Mouse (Mus musculus) urinary bladder, adult 18-20 months (tissue): ENCODE data around the gene Senp6.
"Not testable (repeated sequence)": the region's sequence is repeated elsewhere in the genome, so short reads cannot be mapped to it uniquely, and the experiment has no call there.

ENCODE experiments used
- DNase-seq, 2 experiments: peaks; one replicate each; pipeline ENCODE4 v3.0.0; 2022; ENCODE audit warnings: low spot score in 2 of 2, mixed read lengths in 2 of 2

The Senp6 gene

DNA sequence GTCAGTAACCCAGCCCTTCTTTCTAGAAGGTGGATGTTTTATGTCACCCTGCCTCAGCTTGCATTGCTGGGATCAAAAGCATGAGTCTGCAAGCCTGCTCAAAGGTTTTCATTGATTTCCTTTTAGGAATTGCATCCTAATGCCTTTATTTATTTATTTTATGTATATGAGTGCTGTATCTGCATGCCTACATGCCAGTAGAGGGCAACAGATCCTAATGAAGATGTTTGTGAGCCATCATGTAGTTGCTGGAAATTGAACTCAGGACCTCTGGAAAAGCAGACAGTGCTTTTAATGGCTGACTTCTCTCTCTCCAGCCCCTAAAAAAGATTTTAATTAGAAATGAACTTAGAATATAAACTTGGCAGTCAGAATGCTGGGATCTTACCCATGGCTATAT lies 8.2 kb downstream of the Senp6 start:
- no peak for DNase-seq

DNA sequence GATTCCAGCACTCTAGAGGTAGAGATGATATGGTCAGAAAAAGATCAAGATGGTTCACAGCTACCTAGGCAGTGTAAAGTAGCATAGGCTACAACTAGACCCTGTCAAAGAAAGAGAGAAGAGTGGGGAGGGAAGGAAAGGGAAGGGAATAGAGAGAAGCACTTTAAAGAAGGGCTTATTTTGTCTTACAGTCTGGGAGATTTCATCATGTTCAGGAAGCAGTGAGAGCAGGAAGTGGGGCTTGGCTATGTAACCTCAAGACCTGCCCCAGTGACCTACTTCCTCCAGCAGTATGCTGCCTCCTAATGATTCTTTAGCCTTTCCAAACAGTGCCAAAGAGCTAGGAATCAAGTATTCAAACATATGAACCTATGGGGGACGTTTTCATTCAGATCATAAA lies 14.2 kb downstream of the Senp6 start:
- no peak for DNase-seq

DNA sequence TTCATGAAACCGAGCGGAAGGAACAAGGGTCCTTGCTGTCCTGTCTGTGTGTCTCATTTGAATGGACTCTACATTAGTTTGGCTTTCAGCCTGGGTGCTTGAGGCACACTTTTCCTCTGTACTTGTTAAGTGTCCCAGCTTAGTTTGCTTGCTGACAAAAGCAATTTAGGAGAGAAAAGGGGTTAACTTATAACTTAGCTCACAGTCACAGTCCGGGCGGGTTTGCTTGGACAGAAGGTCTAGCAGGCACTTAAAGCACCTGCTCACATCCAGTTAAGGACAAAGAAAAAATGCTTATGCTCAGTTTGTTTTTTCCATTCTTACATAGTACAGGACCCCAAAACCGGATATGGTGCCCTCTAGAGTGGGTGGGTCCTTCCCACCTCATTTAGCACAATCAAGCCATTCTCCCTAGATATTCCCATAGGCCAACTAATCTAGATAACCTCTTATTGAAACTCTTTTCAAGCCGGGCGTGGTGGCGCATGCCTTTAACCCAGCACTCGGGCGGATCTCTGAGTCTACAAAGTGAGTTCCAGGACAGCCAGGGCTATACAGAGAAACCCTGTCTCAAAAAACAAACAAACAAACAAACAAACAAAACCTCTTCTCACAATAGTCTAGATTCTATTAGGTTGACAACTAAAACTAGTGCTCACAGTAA lies 17.9 kb downstream of the Senp6 start:
- DNase-seq, result no peak

DNA sequence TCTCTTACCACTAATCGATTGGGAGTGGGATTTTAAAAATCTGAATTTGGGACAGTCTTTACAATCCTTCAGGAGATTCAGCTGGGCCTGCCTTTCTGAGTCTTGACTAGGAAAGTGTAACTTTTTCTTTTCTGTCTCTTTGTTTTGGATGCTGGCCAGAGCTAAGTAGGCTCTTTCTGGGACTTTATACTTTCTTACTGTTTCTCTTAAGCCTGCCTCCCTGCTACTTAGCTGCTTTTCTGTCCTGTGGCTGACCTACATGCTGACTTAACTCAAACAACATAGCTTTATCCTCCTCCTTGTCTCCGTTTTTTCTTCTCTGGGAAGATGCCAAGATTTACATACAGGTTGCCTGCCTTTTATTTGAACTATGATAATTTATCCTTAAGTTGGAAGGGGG lies 19.0 kb downstream of the Senp6 start:
- no peak for DNase-seq

DNA sequence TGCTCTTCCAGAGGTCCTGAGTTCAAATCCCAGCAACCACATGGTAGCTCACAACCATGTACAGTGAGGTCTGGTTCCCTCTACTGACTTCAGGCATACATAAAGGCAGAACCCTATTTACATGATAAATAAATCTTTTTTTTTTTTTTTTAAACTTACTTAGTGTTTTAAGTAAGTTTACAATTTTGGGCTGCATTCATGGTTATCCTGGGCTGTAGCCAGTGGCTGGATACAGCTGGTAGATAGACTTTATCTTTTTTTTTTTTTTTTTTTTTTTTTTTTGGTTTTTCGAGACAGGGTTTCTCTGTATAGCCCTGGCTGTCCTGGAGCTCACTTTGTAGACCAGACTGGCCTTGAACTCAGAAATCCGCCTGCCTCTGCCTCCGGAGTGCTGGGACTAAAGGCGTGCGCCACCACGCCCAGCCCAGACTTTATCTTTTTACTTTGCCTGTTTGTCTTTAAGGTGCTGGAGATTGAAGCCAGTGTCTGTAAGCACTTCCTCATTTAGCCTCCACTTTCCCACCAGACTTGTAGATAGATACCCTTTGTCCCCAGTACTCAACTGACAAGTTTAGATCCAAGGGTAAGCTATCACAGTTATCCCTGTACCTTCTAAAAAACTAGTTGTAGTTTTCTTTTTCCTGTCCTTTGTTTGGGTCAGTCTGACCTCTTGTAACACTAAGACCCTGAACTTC lies 19.7 kb downstream of the Senp6 start:
- DNase-seq, result not testable (repeated sequence)

DNA sequence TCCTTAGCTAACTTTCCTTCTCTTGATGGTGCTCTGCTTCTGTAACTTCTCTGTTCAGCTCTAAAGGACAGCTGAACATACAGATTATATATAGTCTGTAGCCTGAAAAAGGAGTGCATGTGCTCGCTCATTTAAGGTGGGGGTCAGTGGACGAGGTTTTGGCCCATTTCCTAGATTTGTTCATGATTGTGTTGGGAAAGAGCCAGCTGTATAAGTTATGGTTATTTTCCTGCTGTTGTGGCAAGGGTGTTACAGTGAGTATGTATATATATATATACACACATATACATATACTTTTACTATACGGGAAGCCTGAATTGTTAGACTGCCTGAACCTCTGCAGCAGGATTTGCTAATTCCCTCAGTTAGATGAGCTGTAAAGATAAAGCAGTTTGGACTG lies 22.7 kb downstream of the Senp6 start:
- DNase-seq, result no peak

DNA sequence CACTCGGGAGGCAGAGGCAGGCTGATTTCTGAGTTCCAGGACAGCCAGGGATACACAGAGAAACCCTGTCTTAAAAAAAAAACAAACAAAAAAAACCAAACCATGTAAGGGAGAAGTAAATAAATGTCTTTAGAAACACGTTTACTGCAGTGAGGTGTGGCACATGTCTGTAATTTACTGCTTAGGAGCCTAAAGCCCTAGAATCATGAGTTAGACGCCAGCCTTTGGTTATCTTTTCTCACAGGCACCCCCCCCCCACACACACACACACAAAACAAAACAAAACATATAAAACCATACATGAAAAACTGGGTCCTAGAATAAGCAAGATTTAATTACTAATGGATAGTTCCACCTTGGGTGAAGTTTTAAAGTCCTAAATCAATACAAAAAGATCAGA lies 29.6 kb downstream of the Senp6 start:
- DNase-seq, result no peak

DNA sequence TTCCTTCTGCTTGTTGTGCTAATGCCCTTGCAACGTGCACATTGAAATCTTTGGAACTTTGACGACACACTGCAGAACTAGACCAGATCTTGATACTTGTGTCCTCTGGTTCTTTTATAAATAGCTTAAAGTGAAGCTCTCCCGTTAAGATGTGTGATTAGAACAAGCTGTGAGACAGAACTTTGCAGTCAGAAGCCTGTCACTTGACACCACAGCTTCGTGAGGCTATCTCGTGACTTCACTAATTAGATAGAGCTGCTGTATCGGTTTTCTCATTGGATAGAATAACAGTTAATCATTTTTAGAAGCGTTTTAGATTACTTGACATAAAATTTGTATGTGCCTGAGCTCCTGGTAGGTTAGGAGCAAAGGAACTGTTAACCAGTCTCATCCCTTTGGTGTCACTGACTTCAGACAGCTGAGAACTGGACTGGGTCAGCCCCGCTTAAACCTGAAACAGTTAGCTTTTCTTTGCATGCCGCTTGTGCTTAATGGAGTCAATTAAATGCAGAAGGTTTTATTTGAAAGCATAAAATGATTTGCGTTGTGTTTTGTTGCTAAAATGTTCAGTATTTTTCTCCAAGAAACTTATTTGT lies 79.4 kb downstream of the Senp6 start:
- no peak for DNase-seq

DNA sequence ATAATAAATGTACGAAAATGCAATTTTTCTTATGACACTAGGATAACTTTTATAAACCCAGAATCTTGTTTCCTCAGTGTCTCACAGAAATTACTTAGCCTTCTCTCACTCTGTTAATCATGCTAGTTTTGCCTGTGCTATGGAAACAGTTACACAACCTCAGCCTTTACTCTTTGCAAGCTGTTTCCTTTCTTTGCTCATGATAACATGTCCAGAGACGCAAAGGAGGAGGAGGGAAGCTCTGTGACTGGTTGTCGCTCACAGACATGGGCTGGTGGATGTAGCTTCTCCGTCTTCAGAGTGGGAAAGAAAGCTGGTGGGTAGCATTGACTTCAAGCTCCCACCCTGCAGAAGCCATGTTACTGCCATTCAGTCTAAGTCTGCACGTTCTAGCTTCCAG lies 82.9 kb downstream of the Senp6 start:
- DNase-seq, result no peak

DNA sequence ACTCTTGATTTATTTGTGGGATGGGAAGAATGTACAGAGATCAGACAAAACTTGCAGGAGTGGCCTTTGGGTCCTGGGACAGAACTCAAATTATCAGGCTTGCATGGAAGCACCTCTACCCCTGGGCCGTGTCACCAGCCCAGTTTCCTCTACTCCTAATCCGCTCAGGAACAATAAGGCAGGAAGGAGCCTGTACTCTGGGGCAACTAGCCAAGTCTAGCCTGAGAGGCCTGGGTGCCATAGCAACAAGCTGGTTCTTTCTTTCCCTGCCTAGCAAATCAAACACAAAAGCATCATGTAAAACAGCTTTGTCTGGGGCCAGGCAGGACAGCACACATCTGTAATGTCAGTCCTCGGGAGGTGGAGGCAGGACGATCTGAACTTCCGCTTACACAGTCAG lies 88.6 kb downstream of the Senp6 start:
- DNase-seq, result no peak

DNA sequence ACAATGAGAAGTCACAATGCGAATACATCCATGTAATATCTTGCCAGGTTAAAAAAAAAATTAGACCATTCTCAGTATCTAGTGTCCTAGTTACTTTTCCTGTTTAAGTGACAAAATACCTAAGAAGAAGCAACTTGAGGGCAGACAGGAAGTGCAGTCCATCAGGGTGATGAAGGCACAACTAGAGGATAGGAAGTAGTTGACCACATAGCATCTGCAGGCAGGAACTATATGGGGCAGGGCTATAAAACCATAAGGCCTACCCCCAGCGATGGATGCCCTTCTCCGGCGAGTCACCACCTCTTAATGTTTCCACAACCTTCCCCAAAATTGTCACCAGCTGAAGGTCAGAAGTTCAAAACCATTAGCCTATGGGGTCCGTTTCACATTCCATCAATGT lies 90.1 kb downstream of the Senp6 start:
- DNase-seq, result no peak

DNA sequence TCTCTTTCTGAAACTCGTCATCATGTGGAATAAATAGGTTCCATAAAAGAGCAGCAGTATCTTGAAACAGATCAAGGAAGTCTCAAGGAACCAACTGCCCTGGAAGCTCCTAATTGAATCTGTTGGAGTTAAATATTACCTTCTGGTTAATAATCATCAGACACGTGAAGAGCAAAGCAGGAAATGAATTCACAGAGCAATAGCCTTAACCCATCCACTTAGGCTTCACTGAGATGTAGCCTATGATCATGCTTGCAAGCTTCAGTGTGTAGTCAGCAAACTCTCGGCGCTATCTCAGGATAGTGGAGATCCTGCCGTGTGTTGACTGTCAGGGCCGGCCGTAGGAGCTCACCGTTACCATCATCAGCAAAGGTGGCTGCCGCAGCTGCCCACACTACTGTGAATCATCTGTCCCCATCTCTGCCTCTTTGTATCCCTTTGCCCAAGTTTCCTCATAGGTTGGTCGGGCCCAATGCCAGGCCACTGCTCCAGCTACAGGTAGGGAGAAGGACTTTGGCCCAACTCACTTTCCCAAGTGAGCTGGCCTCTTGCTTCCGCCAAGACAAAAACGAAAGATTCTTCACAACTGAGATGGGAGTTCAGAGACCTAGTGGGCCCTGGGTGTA lies 91.2 kb downstream of the Senp6 start:
- no peak for DNase-seq

DNA sequence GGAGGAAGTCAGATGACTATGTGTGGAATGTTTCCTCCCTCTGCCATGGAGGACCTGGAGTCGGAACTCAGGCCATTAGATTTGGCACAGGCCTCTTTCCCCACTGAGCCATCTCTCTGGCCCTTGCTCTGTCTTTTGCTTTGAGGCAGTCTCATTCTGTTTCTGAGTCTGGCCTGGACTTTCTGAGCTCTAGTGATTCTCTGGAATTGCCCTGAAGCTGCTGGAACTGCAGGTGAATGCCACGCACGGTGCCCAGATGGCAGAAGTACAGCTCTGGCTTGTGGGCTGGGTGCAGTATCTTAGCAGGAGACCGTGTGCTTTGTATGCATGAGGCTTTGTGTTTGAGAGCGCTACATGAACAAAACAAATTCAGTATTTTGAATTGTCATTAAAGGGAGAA lies 92.2 kb downstream of the Senp6 start:
- DNase-seq, result no peak

DNA sequence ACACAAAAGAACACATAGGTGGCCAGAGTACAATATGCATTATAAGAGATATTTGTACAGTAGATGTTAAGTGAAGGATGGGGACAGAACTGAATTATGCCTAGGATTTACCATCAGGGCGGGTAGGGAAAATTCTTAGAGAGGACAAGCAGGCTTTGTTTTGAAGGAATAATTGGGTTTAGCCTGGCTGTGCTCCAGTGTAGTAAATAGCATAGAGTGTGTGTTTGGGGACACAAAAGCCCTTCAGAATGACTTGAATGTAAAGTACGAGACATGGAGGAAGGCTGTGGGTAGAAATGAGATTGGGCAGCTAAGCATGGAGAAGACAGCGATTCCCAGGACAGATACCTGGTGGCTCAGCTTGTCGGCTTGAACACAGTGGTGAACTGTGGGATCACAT lies 94.7 kb downstream of the Senp6 start:
- no peak for DNase-seq

DNA sequence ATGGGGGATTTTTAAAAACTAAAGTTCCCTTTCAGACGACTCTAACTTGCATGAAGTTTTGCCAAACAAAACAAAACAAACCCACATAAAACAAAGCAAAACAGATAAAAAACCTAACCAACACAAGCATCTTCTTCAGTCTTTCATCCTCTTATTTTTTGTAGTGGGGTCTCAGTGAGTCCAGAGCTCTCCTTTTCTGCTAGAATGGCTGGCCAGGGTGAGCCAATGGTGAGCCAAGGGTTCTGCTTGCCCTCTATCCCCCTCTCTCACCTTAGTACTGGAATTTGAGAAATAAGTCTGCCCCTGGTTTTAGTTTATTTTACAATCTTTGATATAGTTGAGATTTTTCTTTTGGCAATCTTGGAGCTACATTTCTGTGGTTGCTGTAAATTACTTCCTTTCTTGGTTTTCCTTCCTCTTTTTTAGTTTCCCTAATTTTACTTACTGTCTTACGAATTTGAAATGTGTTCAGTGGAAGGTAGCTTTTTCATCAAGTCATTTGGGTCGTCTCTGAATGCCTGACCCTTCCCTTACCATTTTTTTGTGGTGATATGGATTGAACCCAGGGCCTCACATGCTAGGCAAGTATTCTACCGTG lies 96.5 kb downstream of the Senp6 start:
- no peak for DNase-seq

DNA sequence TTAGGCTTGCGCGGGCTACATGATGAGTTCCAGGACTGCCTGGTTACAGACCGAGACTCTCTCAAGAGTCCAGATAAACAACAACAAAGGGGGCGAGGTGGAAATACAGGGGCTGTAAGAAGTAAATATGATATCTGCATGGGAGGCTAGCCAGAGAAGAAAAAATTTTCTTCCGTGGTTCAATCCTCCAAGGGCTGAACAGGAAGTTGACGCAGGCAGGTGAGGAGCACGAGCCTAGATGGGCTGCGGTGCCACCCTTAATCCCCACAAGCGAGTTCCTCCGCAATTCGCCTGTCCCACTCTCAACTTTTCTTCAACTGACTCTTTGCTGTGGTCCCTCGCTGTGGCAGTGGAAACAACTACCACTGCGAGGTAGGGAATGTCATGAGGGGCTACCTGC lies 97.5 kb downstream of the Senp6 start:
- DNase-seq, result no peak

DNA sequence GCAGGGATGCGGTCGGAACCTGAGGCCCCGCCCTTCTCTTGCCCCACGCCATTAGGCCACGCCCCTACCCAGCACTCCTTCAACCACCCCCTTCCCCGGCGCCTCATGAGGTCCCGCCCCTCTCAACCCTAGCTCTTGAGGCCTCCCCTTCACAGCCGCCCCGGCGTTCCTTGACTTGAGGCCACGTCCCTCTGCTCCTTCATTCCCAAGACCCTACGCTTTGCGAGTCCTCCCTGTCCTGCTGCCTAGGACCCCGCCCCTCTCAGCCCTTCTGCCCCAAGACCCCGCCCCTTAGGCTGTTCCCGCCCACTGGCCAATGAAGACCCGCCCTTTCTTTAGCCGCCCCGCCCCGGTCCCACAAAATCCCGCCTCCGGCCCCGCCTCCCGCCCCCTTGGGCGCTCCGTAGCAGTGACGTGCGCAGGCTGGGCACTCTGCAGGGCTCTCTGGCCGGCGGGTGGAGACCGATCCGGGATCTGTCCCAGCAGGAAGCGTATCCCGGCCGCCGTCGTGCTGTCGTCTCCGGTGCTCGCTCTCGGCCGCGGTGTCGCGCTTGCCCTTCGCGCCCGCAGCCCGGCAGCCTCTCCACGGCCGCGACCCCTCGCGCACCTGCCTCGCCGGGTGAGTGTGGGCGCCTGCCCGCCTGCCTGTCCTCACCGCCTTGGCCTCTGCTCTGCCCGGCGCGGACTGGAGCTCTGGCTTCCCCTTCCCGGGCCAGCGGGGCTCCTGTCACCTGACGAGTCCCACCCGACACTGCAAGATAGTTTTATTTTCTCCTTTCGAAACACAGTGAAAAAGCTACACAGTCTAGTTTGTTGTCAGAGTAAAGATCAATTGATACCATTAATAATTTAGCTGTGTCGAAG lies 98.1 kb downstream of the Senp6 start, which contains the start of gene Myo6:
Myo6 (plus strand) TSS at position 421 of the 864 bp plus-strand sequence.
- DNase-seq, result peak; percentile 91 to 94

DNA sequence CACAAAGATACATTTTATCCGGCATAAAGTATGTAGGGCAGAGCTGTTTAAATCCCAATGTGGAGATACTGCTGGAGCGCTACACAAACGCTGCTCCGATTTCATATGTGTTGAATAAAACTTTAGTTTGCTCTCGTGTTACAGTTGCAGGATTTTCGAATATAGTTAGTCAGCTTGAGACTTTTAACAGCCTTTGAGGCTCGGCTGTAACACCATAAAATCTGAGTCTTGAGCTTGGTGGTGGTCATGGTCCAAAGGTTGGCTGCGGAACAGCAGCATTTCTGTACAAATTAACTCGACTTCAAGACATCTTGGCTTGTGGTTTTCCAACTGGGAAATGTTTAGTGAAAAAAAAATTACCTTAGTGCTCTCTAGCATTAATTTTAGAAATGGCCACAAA lies 99.0 kb downstream of the Senp6 start:
- no peak for DNase-seq

DNA sequence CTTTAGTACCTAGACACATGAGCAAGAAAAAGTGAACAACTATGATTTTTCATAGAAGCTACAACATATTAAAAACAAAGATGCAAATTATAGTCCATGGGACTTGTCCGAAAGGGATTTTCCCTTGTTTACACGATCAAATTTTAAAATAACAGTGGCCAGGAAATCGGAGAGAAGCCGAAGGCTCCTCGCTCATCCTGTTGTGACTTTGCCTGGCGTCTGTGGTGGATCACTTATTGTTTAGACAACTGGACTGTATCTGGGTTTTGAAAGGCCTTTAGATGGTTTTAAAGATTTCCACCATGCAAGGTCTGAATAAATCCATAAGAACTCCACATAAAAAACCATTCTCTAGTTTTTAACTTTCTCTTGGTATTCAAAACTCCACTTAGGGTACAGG lies 99.7 kb downstream of the Senp6 start:
- DNase-seq, result no peak

DNA sequence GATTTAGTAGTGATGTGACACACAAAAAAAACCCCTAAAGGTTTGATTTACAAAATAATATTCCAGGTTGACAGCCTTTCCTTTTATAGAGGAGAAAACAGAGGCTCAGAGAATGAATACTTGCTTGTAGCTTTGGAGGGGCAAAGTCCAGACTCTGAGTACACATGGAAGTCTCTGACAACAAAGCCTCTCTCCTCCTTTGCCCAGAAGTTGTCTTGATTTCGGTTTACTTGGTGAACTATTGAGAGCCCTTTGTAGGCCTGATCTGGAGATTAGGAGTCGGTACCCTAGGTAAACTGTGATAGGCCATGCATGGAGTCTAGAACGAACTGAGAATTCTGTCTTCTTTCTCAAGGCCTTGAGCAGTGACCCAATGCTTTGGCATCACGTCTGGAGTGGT lies 100.4 kb downstream of the Senp6 start:
- DNase-seq, result no peak

DNA sequence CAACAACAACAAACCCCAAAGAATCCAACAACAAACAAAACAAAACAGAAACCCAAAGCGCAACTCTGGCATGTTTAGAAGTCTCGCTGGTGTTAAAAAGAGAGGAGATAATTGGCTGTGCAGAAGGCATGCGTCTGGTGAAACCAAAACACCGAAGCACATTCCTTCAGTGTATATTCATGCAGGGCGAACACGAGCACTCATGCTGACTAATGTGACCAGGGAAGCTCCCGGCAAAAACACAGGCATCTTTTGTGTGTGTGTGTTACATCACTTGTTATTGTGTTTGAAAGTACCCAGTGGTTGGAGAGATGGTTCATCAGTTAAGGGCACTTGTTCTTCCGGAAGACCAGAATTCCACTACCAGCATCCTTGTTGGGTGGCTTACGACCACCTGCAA lies 102.8 kb downstream of the Senp6 start:
- no peak for DNase-seq

DNA sequence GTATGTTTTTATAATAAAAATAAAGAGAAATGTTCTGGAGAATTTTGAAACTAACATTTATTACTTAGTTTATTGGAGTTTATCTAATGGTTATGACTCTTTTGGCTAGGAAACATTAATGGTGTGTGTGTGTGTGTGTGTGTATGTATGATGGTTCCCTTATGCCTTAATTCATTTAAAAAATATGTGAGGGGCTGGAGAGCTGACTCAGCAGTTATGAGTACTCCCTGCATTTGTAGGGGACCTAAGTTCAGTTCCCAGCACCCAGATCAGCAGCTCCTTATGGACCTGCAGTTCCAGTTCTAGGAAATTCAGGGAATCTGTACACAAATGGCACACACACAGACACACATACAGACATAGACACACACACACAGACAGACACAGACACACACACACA lies 104.5 kb downstream of the Senp6 start:
- no peak for DNase-seq
